Mouse (Mus musculus) layer of hippocampus, postnatal 14 days (tissue): ENCODE measurements around the gene Afmid. TPM values are rescaled to one million over a fixed set of nuclear protein-coding genes. Genes with fewer than 3 reads are reported as not detected.
"Not testable (repeated sequence)": the region's sequence is repeated elsewhere in the genome, so short reads cannot be mapped to it uniquely, and the experiment has no call there.

Source experiments
- DNase-seq, 2 experiments: peaks; one replicate each; pipeline ENCODE4 v3.0.0; 2021 to 2022; ENCODE audit warnings: low spot score in 2 of 2, mixed read lengths in 1 of 2
- long read RNA-seq, 2 experiments: library from polyadenylated mRNA; stranded (forward); transcript quantifications; one replicate each; pipeline ENCODE4 v2.0.0; 2021
- total RNA-seq, 2 experiments: library from RNA; stranded (reverse); gene quantifications; 2 replicates each; pipeline ENCODE4 v1.2.3; 2021

Gene Afmid
- total RNA-seq, result 1 to 10 TPM; 4.2 to 4.5 TPM
- long read RNA-seq, experiment 1, partial matches to known transcripts, result 3 of 6 reads
- long read RNA-seq, experiment 1, other reads (novel, unspliced or antisense), result 3 of 6 reads
- long read RNA-seq, experiment 2, partial matches to known transcripts, result 0 of 3 reads
- long read RNA-seq, experiment 2, other reads (novel, unspliced or antisense), result 3 of 3 reads

DNA sequence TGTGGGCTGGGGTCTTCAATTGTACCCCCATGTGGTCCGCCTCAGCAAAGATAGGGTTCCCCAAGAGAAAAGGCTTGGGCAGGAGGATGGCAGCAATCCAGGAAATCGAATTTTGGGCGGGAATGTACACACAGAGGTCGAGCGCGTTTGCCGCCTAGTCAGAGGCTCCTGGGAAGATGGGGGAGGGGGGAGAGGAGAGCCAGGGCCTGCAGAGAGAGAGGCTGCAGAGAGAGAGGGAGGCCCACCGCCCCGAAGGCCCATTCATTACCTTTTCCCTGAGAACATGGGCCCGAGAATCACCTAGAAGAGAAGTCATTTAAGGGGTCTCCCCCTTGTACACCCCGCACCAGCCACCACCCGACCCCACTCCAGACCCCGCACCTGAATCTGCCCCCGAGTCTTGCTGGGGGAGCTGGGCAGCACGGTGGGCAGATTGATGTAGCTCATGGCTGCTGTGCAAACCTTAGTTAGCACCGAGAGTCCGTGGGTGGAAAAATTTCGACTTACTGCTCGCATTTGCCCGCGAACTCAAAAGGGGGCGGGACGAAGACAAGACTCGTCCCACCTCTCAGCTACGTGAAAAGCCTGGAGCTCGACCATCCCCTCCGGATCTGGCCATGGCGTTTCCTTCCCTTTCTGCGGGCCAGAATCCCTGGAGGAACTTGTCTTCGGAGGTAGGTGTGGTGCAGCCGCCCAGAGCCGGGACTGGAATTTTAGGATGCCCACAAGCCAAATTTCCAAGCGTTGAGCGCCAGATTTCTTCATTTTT lies at the start of gene Afmid, which contains the start of gene Tk1:
TSS of gene Afmid (plus strand) at position 592 of the 769 bp plus-strand sequence.
TSS of gene Tk1 (minus strand) at position 760 of the 769 bp plus-strand sequence.
- DNase-seq, result peak in 1 of 2 experiments; percentile 36

DNA sequence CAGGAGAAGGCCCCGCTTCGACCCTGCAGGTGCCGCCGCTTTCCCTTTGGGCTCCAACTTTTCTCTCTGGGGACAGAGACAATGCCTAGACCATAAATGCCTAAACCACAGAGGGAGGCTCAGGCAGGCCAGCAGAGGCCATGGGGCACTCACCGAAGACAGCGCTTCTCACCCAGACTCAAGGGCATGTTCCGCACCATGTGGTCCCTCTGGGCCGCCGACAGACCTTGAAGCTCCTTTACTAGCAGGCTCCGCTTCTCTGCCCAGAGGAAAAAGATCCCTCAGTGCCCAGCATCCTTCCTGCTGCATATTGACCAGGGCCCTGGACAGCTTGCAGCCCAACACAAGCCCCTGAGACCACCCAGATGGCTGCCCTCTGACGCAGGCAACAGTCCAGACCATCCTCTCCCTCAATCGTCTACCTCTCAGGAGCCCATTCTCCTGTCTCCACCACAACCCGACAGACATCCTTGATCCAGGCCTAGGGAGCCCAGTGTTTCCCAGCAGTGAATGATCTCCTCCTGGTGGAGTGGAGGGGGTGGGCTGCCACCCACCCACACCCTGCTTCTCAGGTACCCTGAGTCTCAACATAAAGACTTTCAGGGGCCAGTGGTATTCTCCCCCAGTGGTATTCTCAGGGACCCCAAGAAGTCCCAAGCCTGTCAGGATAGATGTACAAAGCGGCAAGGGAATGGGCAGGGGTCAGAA lies 49.5 kb upstream of the Afmid start:
- DNase-seq, result no peak

DNA sequence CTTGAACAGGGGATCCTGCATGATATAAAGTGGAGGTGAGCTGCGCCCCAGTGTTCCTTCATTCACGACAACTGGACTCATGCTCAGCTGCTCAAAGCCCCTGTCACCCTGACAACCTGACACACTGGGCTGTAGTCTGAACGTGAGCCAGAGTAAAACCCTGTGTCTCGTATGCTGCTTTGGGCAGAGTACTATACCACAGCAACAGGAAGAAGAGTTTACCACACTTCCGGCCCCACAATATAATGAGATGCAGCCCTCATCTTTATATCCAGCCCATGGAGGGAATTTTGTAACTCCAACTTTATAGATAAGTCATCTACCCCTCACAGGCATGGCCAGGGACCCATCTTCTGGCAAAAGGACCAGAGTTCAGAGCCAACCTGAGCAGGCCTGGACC lies 48.6 kb upstream of the Afmid start:
- no peak for DNase-seq

- no peak for DNase-seq
These were observed 47.7 kb upstream of the Afmid start for GRCm38 (mm10) chr11:117778031-117778430.

GRCm38 (mm10) chr11:117778851-117779433 lies 46.8 kb upstream of the Afmid start:
- DNase-seq, result no peak

DNA sequence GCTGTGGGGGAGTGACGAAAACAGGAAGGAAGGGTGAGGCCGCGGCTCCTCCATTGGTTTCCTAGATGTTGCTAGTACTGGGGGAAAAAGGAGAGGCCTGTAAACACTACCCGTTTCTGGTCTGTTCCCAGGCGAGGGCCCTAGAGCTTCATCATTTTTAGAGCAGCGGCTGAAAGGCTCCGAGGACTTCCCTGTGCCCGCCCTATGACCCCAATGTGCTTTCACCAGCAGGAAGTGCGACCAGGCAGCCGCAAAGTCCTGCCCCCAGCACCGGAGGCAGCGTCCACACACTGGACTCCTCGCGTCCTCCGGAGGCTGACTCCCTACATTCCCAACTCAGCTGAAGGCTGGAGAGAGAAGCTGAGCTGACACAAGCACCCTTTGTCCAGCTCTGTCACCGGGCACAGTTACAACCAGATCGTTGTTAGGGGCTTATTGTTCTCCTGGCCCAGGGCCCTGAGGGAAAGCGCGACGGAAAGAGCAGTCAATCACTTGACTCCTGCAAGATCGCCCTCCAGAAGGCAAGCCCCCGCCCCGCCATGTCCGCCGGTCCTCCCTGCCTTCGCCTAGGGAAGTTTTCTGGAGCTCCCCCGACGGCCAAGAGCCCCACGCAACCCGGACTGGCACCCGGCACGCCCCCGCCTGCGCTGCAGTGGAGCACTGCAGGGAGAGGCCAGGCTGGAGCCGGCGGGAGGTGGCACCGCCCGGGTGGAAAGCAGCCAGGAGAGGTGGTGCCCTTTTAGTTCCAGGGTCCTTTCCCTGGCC lies 46.1 kb upstream of the Afmid start:
- no peak for DNase-seq

DNA sequence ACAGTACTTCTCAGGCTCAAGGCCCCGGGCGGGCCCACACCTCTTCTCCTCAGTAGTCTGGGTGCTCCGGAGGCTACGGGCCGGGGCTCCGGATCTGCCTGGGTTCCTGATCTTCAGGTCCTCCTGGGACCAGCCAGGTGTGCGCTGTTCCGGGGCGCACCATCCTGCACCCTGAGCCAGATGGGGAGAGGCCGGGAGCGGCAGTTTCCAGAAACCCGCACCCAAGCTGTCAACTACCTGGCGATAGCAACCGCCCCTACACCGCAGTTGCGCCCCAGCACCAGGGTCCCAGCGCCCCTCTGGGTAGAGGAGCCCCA lies 45.6 kb upstream of the Afmid start:
- DNase-seq, result no peak

GRCm38 (mm10) chr11:117780582-117781111 lies 45.1 kb upstream of the Afmid start:
- no peak for DNase-seq

DNA sequence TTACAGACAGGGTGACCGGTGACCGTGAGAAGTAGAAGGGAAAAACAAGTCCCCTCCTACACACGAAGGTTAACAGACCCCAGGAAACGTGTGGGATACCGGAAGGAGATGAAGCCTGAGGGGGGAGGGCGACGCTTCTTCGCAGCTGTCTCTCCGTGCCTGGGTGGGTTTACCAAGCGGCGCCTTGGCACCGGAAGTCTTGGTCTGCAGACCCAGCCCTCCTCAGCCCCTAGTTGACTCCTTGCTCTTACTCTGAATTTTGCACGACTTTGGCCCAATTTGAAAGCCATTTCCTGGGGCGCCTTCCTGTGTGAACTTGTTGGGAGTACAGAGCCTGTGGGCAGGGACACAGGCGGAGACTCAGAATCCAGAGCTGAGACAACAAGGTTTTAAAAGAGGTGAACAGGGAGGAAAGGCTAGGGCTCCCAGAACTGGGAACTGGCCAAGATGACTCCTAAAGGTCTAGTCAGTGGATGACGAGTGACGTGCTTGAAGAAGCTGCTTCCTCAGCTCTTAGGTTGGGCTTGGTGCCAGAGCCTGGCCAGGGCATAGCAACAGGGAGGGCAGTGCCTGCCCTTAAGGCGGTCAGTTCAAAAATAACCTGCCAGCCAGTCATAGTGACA lies 44.4 kb upstream of the Afmid start:
- no peak for DNase-seq

DNA sequence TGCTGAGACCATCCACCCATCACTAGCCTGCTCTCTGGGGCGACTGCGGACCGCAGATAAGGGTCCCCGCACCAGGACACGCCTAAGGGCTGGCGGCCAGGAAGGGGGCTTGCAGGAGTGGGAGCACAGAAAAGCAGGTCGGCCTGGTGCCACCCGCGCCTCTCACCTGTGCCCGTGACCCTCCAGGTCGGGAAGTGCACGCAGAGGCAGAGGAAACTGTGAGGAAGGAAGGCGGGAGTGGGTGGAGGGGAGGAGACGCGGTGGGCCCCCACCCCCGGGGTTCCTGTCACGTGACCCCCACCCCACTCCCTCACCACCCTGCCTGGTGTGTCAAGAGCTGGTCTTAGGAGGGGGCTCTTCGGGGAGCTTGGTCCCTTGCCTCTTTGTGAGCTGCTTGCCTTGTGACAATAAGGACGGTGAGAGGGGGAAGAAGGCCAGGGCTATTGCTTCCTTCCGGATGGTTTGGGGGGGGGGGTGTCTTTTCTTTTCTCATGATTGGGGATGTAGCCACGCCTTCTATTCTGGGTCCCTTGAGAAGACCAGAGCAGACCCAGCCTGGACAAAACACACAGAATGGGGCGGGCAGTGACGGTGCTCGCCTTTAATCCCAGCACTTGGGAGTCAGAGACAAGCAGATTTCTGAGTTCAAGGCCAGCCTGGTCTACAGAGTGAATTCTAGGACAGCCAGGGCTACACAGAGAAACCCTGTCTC lies 43.6 kb upstream of the Afmid start, which contains the start of the genes Tmc8 and Tmc6:
TSS of gene Tmc8 (plus strand) at position 84 of the 712 bp plus-strand sequence.
TSS of gene Tmc6 (minus strand) at position 206 of the 712 bp plus-strand sequence.
- no peak for DNase-seq

DNA sequence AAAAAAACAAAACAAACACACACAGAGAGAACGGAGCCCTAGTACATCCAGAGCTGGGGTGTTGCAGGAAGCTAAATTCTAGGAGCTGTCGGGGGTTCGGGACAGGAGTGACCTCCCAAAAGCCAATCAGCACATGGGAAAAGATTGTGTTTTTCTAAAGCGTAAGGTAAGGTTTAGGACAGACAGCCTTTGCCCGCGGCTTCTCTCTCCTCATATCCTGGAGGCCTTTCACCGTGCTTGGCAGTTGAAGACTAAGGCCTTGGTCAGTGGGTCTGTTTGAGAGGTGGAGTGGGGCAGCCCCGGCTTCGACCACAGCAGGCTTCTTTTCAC lies 43.1 kb upstream of the Afmid start:
- no peak for DNase-seq

DNA sequence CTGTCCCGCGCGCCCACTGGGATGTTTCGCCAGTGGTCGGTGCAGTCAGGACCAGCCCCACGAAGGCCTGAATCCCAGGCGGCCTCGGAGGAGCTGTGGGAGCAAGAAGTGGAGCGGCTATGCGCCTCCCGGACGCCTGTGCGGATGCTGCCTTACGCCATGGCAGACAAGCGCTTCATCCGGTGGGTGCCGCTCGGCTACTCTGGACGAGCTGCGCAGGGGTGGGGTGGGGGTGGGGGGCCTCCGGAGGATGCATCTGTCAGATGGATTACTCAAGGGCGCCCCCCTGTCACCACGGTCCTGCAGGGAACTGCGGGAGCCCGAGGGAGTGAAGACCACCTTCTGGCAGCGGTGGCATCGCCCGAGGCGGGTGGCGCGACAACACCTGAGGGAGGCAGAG lies 42.6 kb upstream of the Afmid start:
- peak; percentile 61 to 67 for DNase-seq

DNA sequence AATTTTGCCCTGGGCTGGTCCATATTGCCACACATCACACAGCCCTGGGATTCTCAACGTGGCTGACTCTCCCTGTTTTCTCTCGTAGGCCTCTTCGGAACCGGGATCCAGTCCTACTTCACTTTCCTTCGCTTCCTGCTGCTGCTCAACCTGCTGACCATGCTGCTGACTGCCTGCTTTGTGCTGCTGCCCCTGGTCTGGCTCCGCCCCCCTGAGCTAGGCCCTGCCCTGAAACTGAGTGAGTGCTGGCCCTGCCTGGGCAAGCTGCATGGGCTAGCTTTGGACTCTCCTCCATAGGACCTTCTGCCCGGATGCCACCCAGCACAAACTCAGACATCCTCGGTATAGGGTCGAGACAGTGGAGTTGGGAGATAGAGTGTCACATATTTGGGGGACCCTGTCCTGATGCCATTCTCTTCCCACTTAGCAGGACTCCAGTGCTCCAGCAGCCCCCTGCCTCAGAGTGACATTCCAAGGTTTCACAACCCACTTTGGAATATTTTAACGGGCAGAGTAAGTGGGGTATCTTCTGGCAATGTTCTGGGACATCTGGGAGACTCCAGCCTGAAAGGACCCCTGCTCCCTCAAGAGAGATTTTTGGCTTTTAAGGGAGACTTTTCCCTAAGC lies 41.9 kb upstream of the Afmid start:
- DNase-seq, result no peak

- no peak for DNase-seq
These were observed 39.4 kb upstream of the Afmid start for GRCm38 (mm10) chr11:117786294-117786693.

- not testable (repeated sequence) for DNase-seq
These were observed 37.2 kb upstream of the Afmid start for GRCm38 (mm10) chr11:117788481-117788880.

GRCm38 (mm10) chr11:117790286-117790685 lies 35.4 kb upstream of the Afmid start:
- peak in 1 of 2 experiments; percentile 49 for DNase-seq

- no peak for DNase-seq
These were observed 34.9 kb upstream of the Afmid start for GRCm38 (mm10) chr11:117790703-117791440.

GRCm38 (mm10) chr11:117791441-117791761 lies 34.3 kb upstream of the Afmid start:
- no peak for DNase-seq
